Mouse (Mus musculus): ENCODE results near the gene Mak. TPM values are rescaled to one million over a fixed set of nuclear protein-coding genes. Genes with fewer than 3 reads are reported as not detected.

Mak gene
- total and polyA plus RNA-seq, 3 experiments: not detected

DNA sequence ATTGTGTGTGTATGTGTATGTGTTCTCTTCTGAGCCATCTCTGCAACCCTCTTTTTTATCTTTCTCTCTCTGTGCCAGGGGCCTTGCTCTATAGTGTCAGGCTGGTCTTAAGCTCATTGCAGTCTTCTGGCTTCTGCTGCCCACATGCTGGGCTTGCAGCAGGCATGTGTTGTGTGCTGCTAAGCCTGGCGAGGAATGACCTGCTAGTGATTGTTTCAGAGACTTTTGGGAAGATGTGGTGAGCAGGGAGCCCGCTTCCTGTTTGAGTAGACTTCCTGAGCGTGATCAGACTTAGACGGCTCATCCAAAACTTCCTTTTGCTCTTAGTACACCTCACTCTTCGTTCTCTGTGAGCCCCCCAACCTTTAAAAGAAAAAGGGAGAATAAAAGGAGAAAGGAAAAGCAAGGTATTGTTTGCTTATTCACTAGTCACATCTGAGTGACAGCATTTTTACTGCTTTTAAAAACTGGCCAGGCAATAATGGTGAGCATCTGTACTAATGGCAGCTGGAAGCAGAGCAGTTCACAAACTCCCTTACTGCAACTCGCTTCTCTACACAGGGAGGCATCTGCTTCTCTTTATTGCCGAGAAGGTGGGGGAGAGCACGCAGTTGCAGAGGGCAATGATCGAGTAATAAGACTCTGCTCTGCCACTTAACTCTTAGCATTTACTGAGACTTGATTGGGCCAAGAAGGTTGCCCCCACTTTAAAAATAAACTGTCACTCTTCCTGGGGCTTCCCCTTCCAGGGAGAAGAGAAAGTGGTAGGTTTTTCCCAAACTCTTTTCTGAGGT is 39.8 kb upstream of the Mak start:
- no peaks in the 10 kb centered on the region for H3K4me1 ChIP-seq (ENCODE audit: control insufficient read depth in 1 of 2, insufficient read depth in 2 of 2, low read length in 2 of 2)
- no peaks in the 10 kb centered on the region for H3K36me3 ChIP-seq (ENCODE audit: control insufficient read depth in 1 of 2, insufficient read depth in 2 of 2, low read length in 2 of 2)
- no peak for DNase-seq (ENCODE audit: low read depth, low spot score)
- H3K9me3 ChIP-seq (replicated peaks; ENCODE audit: insufficient read depth, low read length): no peaks in the 10 kb centered on the region
- H3K27me3 ChIP-seq (ENCODE audit: control insufficient read depth in 1 of 2, insufficient read depth in 2 of 2, low read length in 2 of 2): peaks cover 0 to 2% of the 10 kb centered on the region in 2 experiments; a peak in 1 of 4 replicates
- H3K27ac ChIP-seq (ENCODE audit: control insufficient read depth, low read depth, low read length): no peak overlapping the region
- H3K4me3 ChIP-seq (ENCODE audit: control insufficient read depth in 1 of 2, insufficient read depth in 1 of 2, low read depth in 2 of 2, low read length in 2 of 2): no peak overlapping the region
- H3K9ac ChIP-seq (ENCODE audit: control insufficient read depth, low read depth, low read length, poor library complexity, severe bottlenecking): no peak overlapping the region
- no peaks in the 10 kb centered on the region for H3K79me2 ChIP-seq (ENCODE audit: control insufficient read depth, insufficient read depth, low read length, poor library complexity)
- no peak for TF ChIP-seq ELF1 (IDR thresholded peaks at IDR 0.05; ENCODE audit: low read depth, low read length)
- no peak for TF ChIP-seq ZNF384 (IDR thresholded peaks at IDR 0.05; ENCODE audit: low read depth, low read length)
- no peak for TF ChIP-seq POLR2AphosphoS5 (IDR thresholded peaks at IDR 0.05; ENCODE audit: borderline replicate concordance, low read depth, low read length)
- no peak for TF ChIP-seq POLR2AphosphoS2 (IDR thresholded peaks at IDR 0.05; ENCODE audit: low read length)
- TF ChIP-seq ZKSCAN1 (IDR thresholded peaks at IDR 0.05; ENCODE audit: low read depth, low read length): no peak
- no peak for TF ChIP-seq TBP (IDR thresholded peaks at IDR 0.05; ENCODE audit: low read depth, low read length)
- no peak for TF ChIP-seq HCFC1 (IDR thresholded peaks at IDR 0.05; ENCODE audit: low read depth, low read length)
- no peak for TF ChIP-seq NRF1 (IDR thresholded peaks at IDR 0.05; ENCODE audit: insufficient read depth, low read depth, low read length, poor library complexity, severe bottlenecking)
- no peak for TF ChIP-seq SMC3 (IDR thresholded peaks at IDR 0.05; ENCODE audit: low read depth, low read length)
- no peak for TF ChIP-seq CHD2 (IDR thresholded peaks at IDR 0.05; ENCODE audit: low read length)
- no peak for TF ChIP-seq JUND (IDR thresholded peaks at IDR 0.05; ENCODE audit: low read depth, low read length)
- no peak for TF ChIP-seq SIN3A (IDR thresholded peaks at IDR 0.05; ENCODE audit: low read length)
- no peak for TF ChIP-seq BHLHE40 (IDR thresholded peaks at IDR 0.05; ENCODE audit: borderline replicate concordance, low read depth, low read length)
- no peak for TF ChIP-seq EP300 (IDR thresholded peaks at IDR 0.05; ENCODE audit: low read depth in 1 of 2, low read length in 2 of 2)
- no peak for TF ChIP-seq E2F4 (IDR thresholded peaks at IDR 0.05; ENCODE audit: borderline replicate concordance, low read depth, low read length)
- TF ChIP-seq MEF2A (IDR thresholded peaks at IDR 0.05; ENCODE audit: extremely low read depth, insufficient replicate concordance, low read depth, low read length, poor library complexity, severe bottlenecking): no peak
- TF ChIP-seq TCF12 (IDR thresholded peaks at IDR 0.05; ENCODE audit: low read depth, low read length): no peak
- no peak for TF ChIP-seq ZC3H11A (IDR thresholded peaks at IDR 0.05; ENCODE audit: low read depth, low read length)
- no peak for TF ChIP-seq ZMIZ1 (IDR thresholded peaks at IDR 0.05; ENCODE audit: low read depth, low read length)
- TF ChIP-seq KAT2A (conservative IDR thresholded peaks at IDR 0.05; ENCODE audit: low read depth, low read length): no peak

Data from MEL (cell line).